Mouse (Mus musculus) retina, postnatal 1 day (tissue): ENCODE results near the gene Gm2007.
"Not testable (repeated sequence)": the region's sequence is repeated elsewhere in the genome, so short reads cannot be mapped to it uniquely, and the experiment has no call there.

Experiments used
- DNase-seq: peaks from one replicate; pipeline ENCODE4 v3.0.0-alpha.2; 2012

Gm2007 gene

DNA sequence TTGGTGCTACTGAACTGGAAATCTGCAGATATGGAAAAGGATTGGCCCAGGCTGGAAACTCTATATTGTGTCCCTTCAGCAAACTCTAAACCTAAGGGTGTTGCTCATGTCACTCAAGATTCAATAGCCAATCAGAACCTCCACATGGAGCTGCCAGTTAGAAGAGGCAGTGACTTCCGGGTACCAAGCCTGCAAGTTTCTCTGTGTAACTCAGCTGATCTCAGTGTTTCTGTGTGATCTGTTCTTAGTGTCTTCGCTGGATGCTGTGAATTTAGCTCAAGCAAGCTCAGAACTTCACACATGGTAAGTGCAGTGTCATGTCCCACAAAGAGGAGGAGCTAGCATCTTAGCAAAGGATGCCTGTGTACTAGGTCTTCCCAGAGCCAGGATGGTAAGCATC, at the start of gene Gm2007:
Gene Gm2007, plus strand, starts transcription at position 301 of the 400 bp plus-strand sequence.
- not testable (repeated sequence) for DNase-seq

DNA sequence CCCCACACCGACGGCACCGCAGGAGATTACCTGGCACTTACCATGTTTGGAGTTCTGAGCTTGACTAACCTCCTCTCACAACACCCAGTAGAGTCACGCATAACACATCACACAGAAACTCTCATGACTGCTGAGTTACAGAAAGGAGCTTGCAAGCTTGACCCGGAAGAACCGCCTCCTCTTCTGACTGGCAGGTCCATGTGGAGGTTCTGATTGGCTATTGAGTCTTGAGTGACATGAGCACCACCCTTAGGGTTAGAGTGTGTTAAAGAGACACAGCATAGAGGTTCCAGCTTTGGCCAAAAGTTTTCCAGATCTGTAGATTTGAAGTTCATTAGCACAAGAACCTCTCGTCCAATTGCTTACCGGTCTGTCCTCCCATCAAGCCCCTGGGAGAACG, 37.8 kb upstream of the Gm2007 start, which contains the start of gene Zfp969:
Gene Zfp969, minus strand, starts transcription at position 101 of the 400 bp plus-strand sequence.
- not testable (repeated sequence) for DNase-seq

DNA sequence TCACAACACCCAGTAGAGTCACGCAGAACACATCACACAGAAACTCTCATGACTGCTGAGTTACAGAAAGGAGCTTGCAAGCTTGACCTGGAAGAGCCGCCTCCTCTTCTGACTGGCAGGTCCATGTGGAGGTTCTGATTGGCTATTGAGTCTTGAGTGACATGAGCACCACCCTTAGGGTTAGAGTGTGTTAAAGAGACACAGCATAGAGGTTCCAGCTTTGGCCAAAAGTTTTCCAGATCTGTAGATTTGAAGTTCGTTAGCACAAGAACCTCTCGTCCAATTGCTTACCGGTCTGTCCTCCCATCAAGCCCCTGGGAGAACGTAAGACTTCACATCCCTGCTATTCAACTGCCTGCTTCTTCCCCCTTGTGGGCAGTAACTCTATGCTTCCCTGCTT, 59.7 kb downstream of the Gm2007 start, which contains the start of gene Gm14288:
Gene Gm14288, minus strand, starts transcription at position 101 of the 400 bp plus-strand sequence.
- not testable (repeated sequence) for DNase-seq
